Mouse (Mus musculus) kidney, embryonic 16.5 days (tissue): ENCODE measurements at regions not wholly inside any gene's neighbourhood (a gene's known extent, or its start where the extent isn't known, plus 50 kb on each side); places are given as distances from the start of the nearest gene placed in this dataset.
A peak's percentile ranks its signal among the peaks of the same experiment; 100 is the strongest.

ENCODE experiments used
- ATAC-seq: fragments of 200-750 bp; cut with Nextera tagmentation; 2 replicates; pipeline ENCODE4 v1.8.0; 2017; ENCODE audit warnings: moderate TSS enrichment; ENCODE audit not compliant: low FRiP score, low TSS enrichment
- H3K27ac ChIP-seq: fragments of 300-500 bp; sonication (generic); 2 replicates; pipeline ENCODE4 v1.5.1; 2014; ENCODE audit warnings: low read length
- H3K27me3 ChIP-seq: fragments of 300-500 bp; sonication (generic); 2 replicates; pipeline ENCODE4 v1.6.1; 2014; ENCODE audit warnings: low read length, control low read depth, mixed read lengths; ENCODE audit not compliant: insufficient read depth
- H3K36me3 ChIP-seq: fragments of 300-500 bp; sonication (generic); 2 replicates; pipeline ENCODE4 v1.6.1; 2014; ENCODE audit warnings: low read length, control low read depth, mixed read lengths; ENCODE audit not compliant: insufficient read depth
- H3K4me1 ChIP-seq: fragments of 300-500 bp; sonication (generic); 2 replicates; pipeline ENCODE4 v1.6.1; 2014; ENCODE audit warnings: low read length, control low read depth, mixed read lengths; ENCODE audit not compliant: insufficient read depth
- H3K4me2 ChIP-seq: fragments of 300-500 bp; sonication (generic); replicated peaks from 2 replicates; pipeline ENCODE4 v1.6.1; 2014; ENCODE audit warnings: low read depth, low read length
- H3K4me3 ChIP-seq: fragments of 300-500 bp; sonication (generic); 2 replicates; pipeline ENCODE4 v1.5.1; 2014; ENCODE audit warnings: mild to moderate bottlenecking, low read length
- H3K9ac ChIP-seq: fragments of 300-500 bp; sonication (generic); replicated peaks from 2 replicates; pipeline ENCODE4 v1.6.1; 2014; ENCODE audit warnings: low read length
- H3K9me3 ChIP-seq: fragments of 300-500 bp; sonication (generic); 2 replicates; pipeline ENCODE4 v1.6.1; 2016; ENCODE audit warnings: low read length, control low read depth
- WGBS: fragments of 180-500 bp; shearing (Covaris S2); extraction: QIAGEN DNeasy Blood & Tissue Kit; methylation state at CpG from one replicate; pipeline ENCODE4 v1.1.7; 2014; 5-methylcytosine and 5-hydroxymethylcytosine counted together

DNA sequence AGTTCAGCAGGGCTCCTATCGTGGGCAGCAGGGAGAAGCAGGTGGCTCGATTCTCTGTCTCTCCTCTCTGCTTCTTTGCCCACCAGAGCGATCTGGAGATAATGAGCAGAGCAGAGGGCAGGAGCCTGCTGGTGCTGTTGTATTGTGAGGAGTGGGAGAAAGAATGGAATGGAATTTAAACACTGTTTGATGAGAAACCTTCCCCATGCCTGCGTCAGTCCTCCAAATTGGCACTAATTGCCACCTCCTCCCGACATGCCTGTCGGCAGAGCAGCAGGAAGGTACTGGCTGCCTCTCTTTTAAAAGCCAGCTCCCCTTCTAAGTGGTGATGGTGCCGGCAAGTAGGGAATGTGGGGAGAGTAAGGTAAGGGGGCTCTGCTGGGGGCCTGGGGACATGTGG is 139.2 kb upstream of the Podxl start:
- H3K27me3 ChIP-seq = no peaks in the 10 kb centered on the region
- H3K27ac ChIP-seq = no peak overlapping the region
- no peak overlapping the region for H3K4me3 ChIP-seq
- H3K36me3 ChIP-seq = no peaks in the 10 kb centered on the region
- H3K9ac ChIP-seq = no peak overlapping the region
- no peak for ATAC-seq
- WGBS = 36% methylated on average over 6 of the region's 7 CpGs
- no peak overlapping the region for H3K4me2 ChIP-seq
- H3K9me3 ChIP-seq = no peaks in the 10 kb centered on the region
- no peaks in the 10 kb centered on the region for H3K4me1 ChIP-seq

- H3K27ac ChIP-seq = no peak overlapping the region
- ATAC-seq = no peak
- no peak overlapping the region for H3K4me2 ChIP-seq
- WGBS = 71% methylated on average over 3 of the region's 3 CpGs
- H3K4me3 ChIP-seq = no peak overlapping the region
- H3K4me1 ChIP-seq = no peaks in the 10 kb centered on the region
- H3K9ac ChIP-seq = no peak overlapping the region
- no peaks in the 10 kb centered on the region for H3K9me3 ChIP-seq
- H3K27me3 ChIP-seq = no peaks in the 10 kb centered on the region
- no peaks in the 10 kb centered on the region for H3K36me3 ChIP-seq
Observed at GRCm38 (mm10) chr6:31695885-31696284, 132.1 kb upstream of the Podxl start.

- H3K27ac ChIP-seq = no peak overlapping the region
- H3K27me3 ChIP-seq = no peaks in the 10 kb centered on the region
- no peak overlapping the region for H3K4me2 ChIP-seq
- H3K36me3 ChIP-seq = no peaks in the 10 kb centered on the region
- no peak overlapping the region for H3K9ac ChIP-seq
- no peak overlapping the region for H3K4me3 ChIP-seq
- H3K9me3 ChIP-seq = no peaks in the 10 kb centered on the region
- WGBS = 68% methylated on average over 1 of the region's 1 CpGs
- no peaks in the 10 kb centered on the region for H3K4me1 ChIP-seq
- no peak for ATAC-seq
Observed at GRCm38 (mm10) chr6:31693047-31693446, 129.3 kb upstream of the Podxl start.

DNA sequence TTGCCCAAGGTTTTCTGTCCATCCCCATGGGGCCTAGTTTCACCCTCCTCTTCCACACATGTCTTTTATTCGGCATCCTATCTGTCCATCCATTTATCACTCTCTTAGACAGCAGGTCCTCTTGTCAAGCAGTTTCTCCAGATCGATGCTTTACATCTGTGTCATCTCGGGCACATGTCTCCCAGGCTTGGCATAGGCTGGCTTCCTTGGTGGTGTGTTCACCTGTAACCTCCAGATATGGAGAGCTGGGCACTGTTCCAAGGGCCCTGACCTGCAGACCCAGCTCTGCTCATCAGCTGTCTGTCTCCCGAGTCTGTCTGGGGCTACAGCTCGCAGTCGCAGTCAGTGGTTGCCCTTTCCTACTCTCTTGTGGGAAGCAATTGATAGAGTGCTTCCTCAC is 128.2 kb upstream of the Podxl start:
- no peak for ATAC-seq
- H3K9ac ChIP-seq = no peak overlapping the region
- no peaks in the 10 kb centered on the region for H3K36me3 ChIP-seq
- H3K27ac ChIP-seq = no peak overlapping the region
- 72% methylated on average over 6 of the region's 6 CpGs for WGBS
- no peak overlapping the region for H3K4me3 ChIP-seq
- H3K27me3 ChIP-seq = no peaks in the 10 kb centered on the region
- H3K9me3 ChIP-seq = no peaks in the 10 kb centered on the region
- H3K4me2 ChIP-seq = no peak overlapping the region
- H3K4me1 ChIP-seq = no peaks in the 10 kb centered on the region

- Histone ChIP-seq H3K4me2 (no peak overlapping the region), H3K27me3 (no peaks in the 10 kb centered on the region), H3K9me3 (no peaks in the 10 kb centered on the region), H3K36me3 (no peaks in the 10 kb centered on the region), H3K4me3 (no peak overlapping the region), H3K4me1 (no peaks in the 10 kb centered on the region), H3K9ac (no peak overlapping the region), H3K27ac (no peak overlapping the region)
- ATAC-seq = no peak
- 84% methylated on average over 2 of the region's 2 CpGs for WGBS
Observed at GRCm38 (mm10) chr6:31680101-31680500, 116.3 kb upstream of the Podxl start.

DNA sequence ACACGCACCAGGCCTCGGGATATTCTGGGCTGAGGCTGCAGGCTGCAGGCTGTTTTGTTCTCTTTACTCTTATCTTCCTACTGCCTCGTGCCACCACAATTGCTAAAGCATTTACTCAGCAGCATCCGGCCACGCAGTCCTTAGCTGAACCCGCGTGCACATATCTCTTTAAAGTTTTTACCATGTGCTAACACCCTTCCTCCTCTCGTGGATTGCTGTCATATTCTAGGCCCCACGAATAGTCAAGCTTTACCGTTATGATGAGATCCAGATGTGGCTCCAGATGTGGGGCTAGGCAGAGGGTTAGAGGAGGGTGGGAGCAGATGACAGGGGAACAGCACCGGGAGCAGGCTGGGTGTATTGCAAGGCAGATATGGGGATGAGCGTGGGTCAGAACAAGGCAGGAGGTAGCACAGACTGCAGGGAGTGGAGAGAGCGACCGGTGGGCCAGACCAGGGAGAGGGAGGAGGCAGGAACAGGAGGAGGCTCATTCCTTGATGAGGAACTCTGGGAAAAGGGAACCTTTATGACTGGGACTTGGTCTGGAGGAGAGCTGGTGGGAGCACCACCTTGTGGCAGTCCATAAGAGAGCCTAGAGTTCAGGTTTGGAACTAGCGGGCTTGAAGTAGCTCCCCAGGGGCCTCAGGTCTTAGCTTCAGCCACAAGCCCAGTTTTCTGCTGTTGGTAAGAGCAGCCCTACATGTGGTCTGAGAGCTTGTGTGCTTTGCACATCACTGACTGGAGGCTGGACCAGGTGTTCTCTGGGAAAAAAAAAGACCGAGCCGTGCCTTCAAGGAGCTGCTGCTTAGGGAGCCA is 102.1 kb upstream of the Podxl start:
- H3K27ac ChIP-seq = no peak overlapping the region
- H3K4me1 ChIP-seq = no peaks in the 10 kb centered on the region
- H3K9me3 ChIP-seq = no peaks in the 10 kb centered on the region
- ATAC-seq = no peak
- no peak overlapping the region for H3K4me3 ChIP-seq
- H3K9ac ChIP-seq = no peak overlapping the region
- no peaks in the 10 kb centered on the region for H3K27me3 ChIP-seq
- H3K4me2 ChIP-seq = no peak overlapping the region
- H3K36me3 ChIP-seq = no peaks in the 10 kb centered on the region
- WGBS = 64% methylated on average over 17 of the region's 17 CpGs

DNA sequence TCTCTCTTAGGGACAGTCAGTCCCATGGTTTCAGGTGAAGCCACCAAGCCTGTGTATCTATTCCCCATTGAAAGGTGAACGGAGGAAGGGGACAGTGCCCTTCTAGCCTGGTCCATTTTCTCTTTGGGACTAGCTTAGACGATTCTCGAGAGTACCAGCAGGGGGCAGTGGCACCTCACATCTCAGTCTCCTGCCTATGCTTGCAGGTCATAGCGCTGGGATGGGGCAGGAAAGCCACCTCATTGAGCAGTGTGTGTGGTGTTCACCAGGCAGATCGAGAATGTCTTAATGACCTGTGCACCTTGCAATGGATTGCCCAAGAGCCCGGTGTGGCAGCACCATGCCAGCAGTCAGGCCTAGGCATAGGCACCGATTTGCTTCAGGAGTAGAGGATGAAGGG is 100.7 kb upstream of the Podxl start:
- Histone ChIP-seq H3K4me2 (no peak overlapping the region), H3K4me1 (no peaks in the 10 kb centered on the region), H3K27me3 (peaks cover 5% of the 10 kb centered on the region; the same call in 1 of the 2 replicates), H3K27ac (no peak overlapping the region), H3K36me3 (no peaks in the 10 kb centered on the region), H3K4me3 (no peak overlapping the region), H3K9me3 (no peaks in the 10 kb centered on the region), H3K9ac (no peak overlapping the region)
- ATAC-seq = no peak
- 16% methylated on average over 7 of the region's 7 CpGs for WGBS

DNA sequence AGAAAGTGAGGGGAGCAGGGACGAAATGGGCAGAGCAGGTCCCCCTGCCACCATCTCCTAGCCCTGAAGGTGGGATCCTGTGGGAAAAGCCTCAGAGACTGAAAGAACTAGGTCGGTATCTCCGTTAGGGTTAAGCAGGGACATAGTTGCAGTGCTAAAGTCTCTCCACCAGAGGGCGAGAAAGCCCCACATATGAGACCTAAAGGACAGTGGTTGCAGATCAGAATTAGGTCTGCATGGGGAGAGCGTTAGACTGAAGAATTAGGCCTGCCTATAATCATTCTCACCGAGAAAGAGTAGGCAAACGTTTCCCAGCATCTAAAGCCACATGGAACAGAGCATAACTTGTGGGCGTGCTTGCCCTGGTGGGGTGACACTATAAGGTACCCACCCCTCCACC is 97.0 kb upstream of the Podxl start:
- no peaks in the 10 kb centered on the region for H3K4me1 ChIP-seq
- H3K9ac ChIP-seq = no peak overlapping the region
- H3K27ac ChIP-seq = no peak overlapping the region
- peak; percentile 57; the same call in 1 of the 2 replicates for ATAC-seq
- WGBS = 7% methylated on average over 8 of the region's 8 CpGs
- H3K4me2 ChIP-seq = no peak overlapping the region
- no peaks in the 10 kb centered on the region for H3K36me3 ChIP-seq
- peaks cover 5% of the 10 kb centered on the region; the same call in 1 of the 2 replicates for H3K27me3 ChIP-seq
- H3K4me3 ChIP-seq = no peak overlapping the region
- no peaks in the 10 kb centered on the region for H3K9me3 ChIP-seq

DNA sequence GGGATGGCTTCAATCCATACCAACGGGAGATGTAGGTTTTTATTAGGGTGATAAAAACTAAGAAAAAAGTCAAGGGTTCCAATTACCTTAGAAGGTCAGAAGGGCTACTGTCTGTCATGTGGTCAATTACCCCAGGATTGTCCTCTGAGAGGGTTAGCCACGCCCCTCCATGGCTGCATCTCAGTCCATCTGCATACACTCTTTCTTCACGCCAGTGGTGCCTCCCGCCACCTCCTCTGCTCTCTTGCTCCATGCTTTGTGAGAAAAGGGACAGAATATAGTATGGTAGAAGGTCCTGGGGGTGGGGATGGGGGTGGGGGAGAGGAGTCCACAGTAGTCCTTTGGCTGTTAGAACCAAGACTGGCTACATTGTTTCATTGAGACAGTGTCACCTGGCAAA is 96.1 kb upstream of the Podxl start:
- 24% methylated on average over 4 of the region's 4 CpGs for WGBS
- H3K4me1 ChIP-seq = no peaks in the 10 kb centered on the region

DNA sequence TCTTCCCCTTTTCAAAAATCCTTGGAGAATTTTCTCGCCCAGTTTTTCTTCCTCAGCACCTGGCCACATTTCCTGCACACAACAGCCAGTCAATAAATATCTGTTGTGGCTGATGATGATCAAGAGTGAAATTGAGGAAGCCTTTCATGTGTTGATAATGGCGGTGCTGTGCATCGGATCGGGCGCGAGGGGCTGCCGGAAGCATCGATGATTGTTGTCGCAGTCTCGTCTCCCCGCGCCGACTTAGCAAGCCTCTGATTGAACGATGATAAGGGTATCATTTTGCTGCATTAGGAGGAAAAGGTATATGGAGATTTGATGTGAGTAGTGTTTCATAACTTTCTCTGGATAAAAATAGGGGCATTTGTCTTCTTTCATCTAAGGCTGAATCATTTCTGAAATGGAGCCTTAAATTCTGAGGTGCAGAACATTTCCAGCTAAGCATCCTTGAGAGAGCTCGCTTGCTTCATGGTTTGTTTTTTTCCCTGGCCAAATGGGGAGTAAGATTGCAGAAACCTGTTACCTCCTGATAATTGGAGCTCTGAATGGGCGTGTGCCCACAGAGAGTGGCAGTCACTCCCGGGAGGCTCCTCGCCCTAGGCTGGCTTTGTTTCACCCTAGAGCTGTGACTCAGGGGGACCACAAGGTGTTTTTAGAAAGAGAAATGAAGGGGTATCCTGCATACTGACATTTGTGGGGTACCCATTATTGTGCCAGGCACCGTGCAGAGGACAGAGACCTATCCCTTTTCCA is 94.8 kb upstream of the Podxl start:
- Histone ChIP-seq H3K4me3 (no peak overlapping the region), H3K9me3 (no peaks in the 10 kb centered on the region), H3K27ac (no peak overlapping the region), H3K9ac (no peak overlapping the region), H3K4me1 (no peaks in the 10 kb centered on the region), H3K27me3 (peaks cover 5% of the 10 kb centered on the region; the same call in 1 of the 2 replicates), H3K4me2 (no peak overlapping the region), H3K36me3 (no peaks in the 10 kb centered on the region)
- WGBS = 78% methylated on average over 19 of the region's 19 CpGs
- ATAC-seq = no peak

More for the DNA sequence above, 96.1 kb upstream of the Podxl start:
- no peak for ATAC-seq
- H3K36me3 ChIP-seq = no peaks in the 10 kb centered on the region
- H3K4me2 ChIP-seq = no peak overlapping the region
- no peak overlapping the region for H3K4me3 ChIP-seq
- peaks cover 5% of the 10 kb centered on the region; the same call in 1 of the 2 replicates for H3K27me3 ChIP-seq
- no peak overlapping the region for H3K27ac ChIP-seq
- no peaks in the 10 kb centered on the region for H3K9me3 ChIP-seq
- no peak overlapping the region for H3K9ac ChIP-seq
